Mouse (Mus musculus) liver, embryonic 13.5 days (tissue): ENCODE results near the gene Gal3st1. TPM values are rescaled to one million over a fixed set of nuclear protein-coding genes. Genes with fewer than 3 reads are reported as not detected.

Source experiments
- ATAC-seq: fragments of 200-750 bp; cut with Nextera tagmentation; 2 replicates; pipeline ENCODE4 v1.8.0; 2017; ENCODE audit warnings: low read depth, mild to moderate bottlenecking, moderate number of reproducible peaks, moderate library complexity
- DNase-seq: peaks from one replicate; pipeline ENCODE4 v3.0.0; 2022
- H3K27ac ChIP-seq: fragments of 300-500 bp; sonication (generic); 2 replicates; pipeline ENCODE4 v1.5.1; 2015; ENCODE audit warnings: moderate library complexity, mild to moderate bottlenecking, inconsistent platforms
- H3K27me3 ChIP-seq: fragments of 300-500 bp; sonication (generic); 2 replicates; pipeline ENCODE4 v1.6.1; 2015; ENCODE audit warnings: mild to moderate bottlenecking, inconsistent platforms
- H3K36me3 ChIP-seq: fragments of 300-500 bp; sonication (generic); 2 replicates; pipeline ENCODE4 v1.6.1; 2015; ENCODE audit warnings: mild to moderate bottlenecking, inconsistent platforms
- H3K4me1 ChIP-seq: fragments of 300-500 bp; sonication (generic); replicated peaks from 2 replicates; pipeline ENCODE4 v1.6.1; 2015; ENCODE audit warnings: inconsistent platforms
- H3K4me2 ChIP-seq: fragments of 300-500 bp; sonication (generic); 2 replicates; pipeline ENCODE4 v1.6.1; 2015; ENCODE audit warnings: inconsistent platforms, mild to moderate bottlenecking, moderate library complexity
- H3K4me3 ChIP-seq: fragments of 300-500 bp; sonication (generic); replicated peaks from 2 replicates; pipeline ENCODE4 v1.5.1; 2015; ENCODE audit warnings: mild to moderate bottlenecking, inconsistent platforms
- H3K9ac ChIP-seq: fragments of 300-500 bp; sonication (generic); 2 replicates; pipeline ENCODE4 v1.6.1; 2015; ENCODE audit warnings: mild to moderate bottlenecking, inconsistent platforms
- H3K9me3 ChIP-seq: fragments of 300-500 bp; sonication (generic); replicated peaks from 2 replicates; pipeline ENCODE4 v1.6.1; 2016; ENCODE audit warnings: inconsistent platforms
- WGBS: fragments of 180-500 bp; shearing (Covaris S2); methylation state at CpG from one replicate; pipeline ENCODE4 v1.1.7; 2015; ENCODE audit not compliant: insufficient replicate concordance; 5-methylcytosine and 5-hydroxymethylcytosine counted together
- polyA plus RNA-seq: library from polyadenylated mRNA; unstranded; fragments of >200 nt; fragmentation: Nextera tagmentation; extraction: Ambion mirVana; gene quantifications from 2 replicates; pipeline ENCODE4 v1.2.1, GENCODE M21; 2015

Gene Gal3st1
- polyA plus RNA-seq, 1 experiment from 2014 or later: 0.78 TPM

DNA sequence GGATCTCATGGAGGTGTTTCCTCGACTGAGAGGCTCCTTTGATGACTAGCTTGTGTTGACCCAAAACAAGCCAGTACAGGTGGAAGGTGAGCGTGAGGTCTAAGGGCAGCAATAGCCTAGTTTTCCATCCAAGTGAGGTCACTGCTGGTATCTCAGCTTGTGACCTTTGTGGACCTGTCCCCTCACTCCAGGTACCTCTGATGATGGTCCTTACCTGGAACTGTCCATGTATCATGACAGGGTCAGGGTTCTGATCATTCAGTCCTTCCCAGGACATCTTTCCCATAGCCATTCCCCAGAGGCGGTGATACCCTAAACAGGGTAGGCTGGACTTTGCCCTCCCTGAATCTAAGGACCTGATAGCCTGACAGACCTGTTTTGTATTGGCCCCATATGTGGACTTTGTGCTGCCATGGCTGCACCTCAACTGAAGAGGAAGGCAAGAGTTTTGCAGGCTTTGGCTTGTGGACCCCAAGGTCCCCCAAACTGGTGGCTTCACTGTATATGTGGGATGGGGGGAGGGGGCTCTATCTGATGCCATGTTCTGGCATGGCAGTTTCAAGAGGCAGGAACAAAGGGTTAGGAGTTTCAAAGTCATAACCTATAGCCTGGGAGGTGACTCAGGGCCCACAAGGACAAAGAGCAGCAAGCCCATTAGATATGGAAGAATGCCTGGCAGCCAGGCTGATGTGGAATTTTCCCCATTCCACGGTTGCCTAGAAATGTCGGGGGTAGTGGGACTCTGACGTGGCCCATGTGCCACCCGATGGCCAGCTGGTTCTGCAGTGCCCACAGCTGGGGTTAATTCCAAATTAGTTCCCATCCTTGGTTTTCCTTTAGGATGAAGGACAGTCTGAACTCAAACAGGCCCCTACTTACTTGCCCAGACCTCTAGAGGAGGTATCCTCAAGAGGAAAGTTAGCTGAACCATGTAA, 894 bp upstream of the Gal3st1 start:
- DNase-seq (no peak), ATAC-seq (no peak; the same call in 1 of the 2 replicates)
- WGBS: 53% methylated on average over 7 of the region's 7 CpGs
- Histone ChIP-seq H3K36me3 (peaks cover 37% of the 10 kb centered on the region), H3K4me1 (peaks cover 6% of the 10 kb centered on the region; the same call in 1 of the 2 replicates), H3K9ac (no peak overlapping the region), H3K4me3 (no peak overlapping the region), H3K4me2 (peak overlapping the region; percentile 40), H3K27ac (no peak overlapping the region), H3K27me3 (peaks cover 36% of the 10 kb centered on the region), H3K9me3 (no peaks in the 10 kb centered on the region)

DNA sequence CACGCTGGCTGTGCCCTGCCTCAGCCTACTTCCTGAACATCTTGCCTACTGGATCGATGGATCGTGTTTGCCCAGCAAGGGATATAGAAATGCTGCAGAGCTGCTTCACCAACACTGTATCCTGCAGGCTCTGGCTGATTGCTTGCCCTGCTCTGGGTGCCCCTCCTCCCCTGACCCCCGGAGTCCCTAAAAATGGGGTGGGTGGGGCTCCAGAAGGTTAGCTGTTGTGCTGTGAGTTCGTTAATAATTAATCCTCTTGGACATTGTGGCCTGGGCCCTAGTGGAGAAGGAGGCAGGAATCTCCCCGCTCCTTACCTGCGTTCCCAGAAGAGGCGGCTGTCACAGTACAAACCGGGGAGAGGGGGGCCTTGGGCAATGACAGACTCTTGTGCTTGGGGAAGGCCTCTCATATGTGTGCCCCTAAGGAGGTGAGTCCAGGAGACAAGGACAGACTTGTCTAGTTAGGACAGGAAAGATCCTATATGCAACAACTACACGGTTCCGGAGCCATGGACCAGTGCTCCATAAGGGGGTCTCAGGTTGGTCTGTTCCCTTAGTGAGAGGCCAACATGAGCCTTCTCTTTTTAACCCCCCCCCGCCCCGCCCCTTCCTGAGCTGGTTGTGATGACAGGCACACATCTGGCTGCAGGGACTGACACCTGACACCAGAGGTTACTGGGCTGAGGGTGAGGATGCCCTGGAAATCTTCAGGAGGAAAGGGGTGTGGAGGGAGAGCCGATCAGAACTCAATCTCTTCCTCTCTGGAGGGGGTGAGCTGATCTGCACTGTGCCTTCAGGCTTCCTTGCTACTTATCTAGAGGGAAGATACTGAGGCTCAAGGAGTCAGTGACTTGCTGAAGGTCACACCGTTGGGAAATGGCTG, 668 bp downstream of the Gal3st1 start:
- Histone ChIP-seq H3K27ac (no peak overlapping the region), H3K27me3 (peaks cover 36% of the 10 kb centered on the region), H3K9ac (no peak overlapping the region), H3K4me2 (peak overlapping the region; percentile 40), H3K4me1 (peaks cover 6% of the 10 kb centered on the region; the same call in 1 of the 2 replicates), H3K36me3 (peaks cover 21% of the 10 kb centered on the region), H3K9me3 (no peaks in the 10 kb centered on the region), H3K4me3 (peak overlapping the region; percentile 44)
- DNase-seq (no peak), ATAC-seq (peak; percentile 47)
- 10% methylated on average over 15 of the region's 15 CpGs for WGBS

- Histone ChIP-seq H3K27ac (no peak overlapping the region), H3K9me3 (no peaks in the 10 kb centered on the region), H3K9ac (no peak overlapping the region), H3K4me3 (no peak overlapping the region), H3K4me1 (0 out of 2 replicates have a peak, but pooled peaks cover 4% of the 10 kb centered on the region), H3K4me2 (no peak overlapping the region), H3K36me3 (no peaks in the 10 kb centered on the region), H3K27me3 (peaks cover 15% of the 10 kb centered on the region)
- no peak for ATAC-seq
- 57% methylated on average over 3 of the region's 3 CpGs for WGBS
- DNase-seq: no peak
These were observed 6.3 kb downstream of the Gal3st1 start for GRCm38 (mm10) chr11:3989748-3990147.

DNA sequence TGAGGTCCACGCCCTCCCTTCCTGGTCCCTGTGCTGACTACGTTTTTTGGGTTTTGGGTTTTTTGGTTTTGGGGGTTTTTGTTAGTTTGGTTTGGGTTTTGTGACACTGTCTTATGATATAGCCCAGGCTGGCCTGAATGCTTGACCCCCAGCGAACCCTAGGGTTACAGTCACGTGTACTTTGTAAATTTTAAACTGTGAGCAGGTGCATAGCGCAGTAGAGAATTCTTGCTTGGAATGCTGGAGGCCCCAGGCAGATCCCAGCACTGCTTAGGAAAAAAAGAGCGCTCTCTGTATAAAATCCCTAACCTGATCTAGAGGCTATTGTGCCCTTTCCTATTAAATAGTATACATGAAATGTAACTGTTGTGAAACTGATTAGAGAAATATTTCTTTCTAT, 9.7 kb downstream of the Gal3st1 start:
- H3K36me3 ChIP-seq: no peaks in the 10 kb centered on the region
- H3K9ac ChIP-seq: no peak overlapping the region
- H3K27me3 ChIP-seq: peaks cover 28% of the 10 kb centered on the region
- no peaks in the 10 kb centered on the region for H3K9me3 ChIP-seq
- no peak overlapping the region for H3K4me2 ChIP-seq
- whole genome bisulfite sequencing: 67% methylated on average over 6 of the region's 6 CpGs
- H3K4me1 ChIP-seq: peaks cover 4% of the 10 kb centered on the region; the same call in 1 of the 2 replicates
- H3K4me3 ChIP-seq: no peak overlapping the region
- H3K27ac ChIP-seq: no peak overlapping the region
- DNase-seq: no peak
- ATAC-seq: no peak

DNA sequence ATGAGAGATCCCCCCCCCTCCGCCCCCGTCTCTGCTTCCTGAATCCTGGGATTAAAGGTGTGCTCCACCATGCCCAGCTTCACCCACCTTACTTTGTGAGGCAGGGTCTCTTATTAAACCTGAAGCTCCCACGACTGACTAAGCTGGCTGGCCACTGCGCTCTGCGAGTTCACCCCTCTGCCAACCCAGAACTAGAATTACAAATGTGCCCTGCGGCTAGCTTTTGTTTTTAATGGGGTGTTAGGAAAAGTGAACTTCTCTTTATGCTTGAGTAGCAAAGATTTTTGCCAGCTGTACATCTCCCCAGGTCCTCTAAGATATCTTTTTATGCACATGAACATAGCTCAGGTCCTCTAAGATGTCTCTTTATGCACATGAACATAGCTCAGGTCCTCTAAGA, 10.5 kb downstream of the Gal3st1 start:
- H3K4me3 ChIP-seq: no peak overlapping the region
- 71% methylated on average over 6 of the region's 6 CpGs for WGBS
- peaks cover 36% of the 10 kb centered on the region for H3K27me3 ChIP-seq
- H3K9me3 ChIP-seq: no peaks in the 10 kb centered on the region
- H3K4me1 ChIP-seq: peaks cover 10% of the 10 kb centered on the region; the same call in 1 of the 2 replicates
- H3K36me3 ChIP-seq: no peaks in the 10 kb centered on the region
- no peak overlapping the region for H3K27ac ChIP-seq
- DNase-seq (no peak), ATAC-seq (no peak)
- H3K4me2 ChIP-seq: no peak overlapping the region
- no peak overlapping the region for H3K9ac ChIP-seq

DNA sequence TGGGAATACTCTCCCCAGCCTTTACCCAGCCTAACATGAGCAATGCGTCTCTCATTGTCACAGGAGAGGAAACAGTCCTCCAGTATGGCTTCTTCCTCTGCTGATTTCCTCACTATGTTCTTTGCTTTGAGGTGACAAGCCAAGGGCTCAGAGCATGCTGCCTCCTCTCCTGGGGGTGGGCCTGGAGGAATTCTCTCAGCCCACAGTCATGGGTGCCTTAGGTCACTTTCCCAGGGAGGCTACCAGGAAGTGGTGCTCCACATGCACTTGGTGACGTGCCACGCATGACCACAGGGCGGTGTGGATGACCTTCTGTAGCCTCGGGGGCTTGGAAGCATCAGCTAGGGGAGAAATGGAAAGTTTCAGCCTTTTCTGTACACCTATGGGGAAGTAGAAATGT, 12.1 kb downstream of the Gal3st1 start:
- H3K36me3 ChIP-seq: no peaks in the 10 kb centered on the region
- H3K4me2 ChIP-seq: no peak overlapping the region
- 47% methylated on average over 5 of the region's 5 CpGs for WGBS
- peaks cover 51% of the 10 kb centered on the region for H3K27me3 ChIP-seq
- DNase-seq (no peak), ATAC-seq (no peak)
- no peak overlapping the region for H3K9ac ChIP-seq
- no peak overlapping the region for H3K4me3 ChIP-seq
- no peak overlapping the region for H3K27ac ChIP-seq
- no peaks in the 10 kb centered on the region for H3K9me3 ChIP-seq
- H3K4me1 ChIP-seq: peaks cover 10% of the 10 kb centered on the region; the same call in 1 of the 2 replicates

- H3K27me3 ChIP-seq: peaks cover 54% of the 10 kb centered on the region
- H3K27ac ChIP-seq: no peak overlapping the region
- ATAC-seq (no peak), DNase-seq (no peak)
- H3K4me1 ChIP-seq: peaks cover 10% of the 10 kb centered on the region; the same call in 1 of the 2 replicates
- WGBS: 70% methylated on average over 3 of the region's 3 CpGs
- H3K9me3 ChIP-seq: no peaks in the 10 kb centered on the region
- no peak overlapping the region for H3K4me2 ChIP-seq
- no peak overlapping the region for H3K4me3 ChIP-seq
- no peaks in the 10 kb centered on the region for H3K36me3 ChIP-seq
- H3K9ac ChIP-seq: no peak overlapping the region
These were observed 13.4 kb downstream of the Gal3st1 start for GRCm38 (mm10) chr11:3996840-3997239.

DNA sequence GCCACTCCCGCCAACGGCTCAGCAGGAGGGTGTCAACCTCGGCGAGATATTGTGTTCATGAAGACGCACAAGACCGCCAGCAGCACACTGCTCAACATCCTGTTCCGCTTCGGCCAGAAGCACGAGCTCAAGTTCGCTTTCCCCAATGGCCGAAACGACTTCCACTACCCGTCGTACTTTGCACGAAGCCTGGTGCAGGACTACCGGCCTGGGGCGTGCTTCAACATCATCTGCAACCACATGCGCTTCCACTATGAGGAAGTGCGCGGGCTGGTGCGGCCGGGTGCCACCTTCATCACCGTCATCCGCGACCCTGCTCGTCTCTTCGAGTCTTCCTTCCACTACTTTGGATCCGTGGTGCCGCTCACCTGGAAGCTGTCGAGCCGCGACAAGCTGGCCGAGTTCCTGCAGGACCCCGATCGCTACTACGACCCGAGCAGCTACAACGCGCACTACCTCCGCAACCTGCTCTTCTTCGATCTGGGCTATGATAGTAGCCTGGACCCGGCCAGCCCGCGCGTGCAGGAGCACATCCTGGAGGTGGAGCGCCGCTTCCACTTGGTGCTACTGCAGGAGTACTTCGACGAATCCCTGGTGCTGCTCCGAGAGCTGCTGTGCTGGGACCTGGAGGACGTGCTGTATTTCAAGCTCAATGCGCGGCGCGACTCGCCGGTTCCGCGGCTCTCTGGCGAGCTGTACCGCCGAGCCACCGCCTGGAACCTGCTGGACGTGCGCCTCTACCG, 14.7 kb downstream of the Gal3st1 start:
- Histone ChIP-seq H3K27me3 (peaks cover 51% of the 10 kb centered on the region), H3K36me3 (no peaks in the 10 kb centered on the region), H3K9ac (no peak overlapping the region; the same call in 1 of the 2 replicates), H3K4me2 (peak overlapping the region; percentile 51), H3K4me1 (peaks cover 10% of the 10 kb centered on the region; the same call in 1 of the 2 replicates), H3K9me3 (no peaks in the 10 kb centered on the region), H3K27ac (no peak overlapping the region), H3K4me3 (peak overlapping the region; percentile 35)
- DNase-seq (no peak), ATAC-seq (no peak)
- 5% methylated on average over 66 of the region's 66 CpGs for WGBS

DNA sequence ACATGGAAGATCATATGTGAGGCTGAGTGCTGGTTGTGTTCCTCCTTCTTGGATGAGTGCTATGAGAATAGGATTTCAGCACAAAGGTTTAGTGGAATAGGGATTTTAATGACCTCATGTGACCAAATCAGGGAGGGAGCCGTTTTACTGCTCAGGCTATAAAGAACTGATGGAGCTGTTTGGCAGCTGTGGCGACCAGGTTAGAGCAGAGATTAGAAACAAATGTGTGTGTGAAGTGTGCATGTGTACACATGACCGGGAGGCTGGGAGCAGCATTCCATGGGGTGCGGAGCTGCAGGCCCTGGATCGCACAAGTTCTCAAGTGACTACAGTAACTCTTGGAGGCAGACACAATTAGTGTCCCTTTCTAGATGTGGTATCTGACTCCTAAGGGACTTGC, 16.1 kb downstream of the Gal3st1 start:
- H3K36me3 ChIP-seq: no peaks in the 10 kb centered on the region
- DNase-seq (no peak), ATAC-seq (no peak)
- H3K4me3 ChIP-seq: no peak overlapping the region
- H3K9ac ChIP-seq: no peak overlapping the region
- H3K27ac ChIP-seq: no peak overlapping the region
- 69% methylated on average over 5 of the region's 5 CpGs for WGBS
- H3K27me3 ChIP-seq: peaks cover 51% of the 10 kb centered on the region
- H3K4me2 ChIP-seq: no peak overlapping the region
- peaks cover 10% of the 10 kb centered on the region; the same call in 1 of the 2 replicates for H3K4me1 ChIP-seq
- H3K9me3 ChIP-seq: no peaks in the 10 kb centered on the region

DNA sequence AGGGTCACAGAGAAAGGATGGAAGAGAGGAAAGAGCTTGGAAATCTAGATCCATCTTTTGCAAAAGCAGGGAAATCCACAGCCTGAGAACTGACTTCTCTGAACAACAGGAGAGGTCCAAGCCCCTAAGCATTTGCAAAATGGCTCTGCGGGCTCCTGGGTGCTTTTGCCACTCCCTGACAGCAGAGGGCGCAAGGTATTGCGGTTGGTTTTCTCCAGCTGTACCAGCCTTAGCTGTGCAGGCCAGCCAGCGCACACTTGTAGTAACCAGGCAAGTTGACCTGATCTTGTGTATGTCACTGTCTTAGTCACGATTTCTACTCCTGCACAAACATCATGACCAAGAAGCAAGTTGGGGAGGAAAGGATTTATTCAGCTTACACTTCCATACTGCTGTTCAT, 18.2 kb downstream of the Gal3st1 start:
- DNase-seq: peak; percentile 26
- no peaks in the 10 kb centered on the region for H3K9me3 ChIP-seq

More for the DNA sequence above, 18.2 kb downstream of the Gal3st1 start:
- no peaks in the 10 kb centered on the region for H3K36me3 ChIP-seq
- no peak overlapping the region for H3K4me3 ChIP-seq
- no peak overlapping the region for H3K4me2 ChIP-seq
- peaks cover 45% of the 10 kb centered on the region for H3K27me3 ChIP-seq
- peaks cover 10% of the 10 kb centered on the region; the same call in 1 of the 2 replicates for H3K4me1 ChIP-seq
- no peak overlapping the region for H3K27ac ChIP-seq
- 2% methylated on average over 5 of the region's 5 CpGs for WGBS
- no peak for ATAC-seq
- H3K9ac ChIP-seq: no peak overlapping the region
